Mouse (Mus musculus) megakaryocyte, embryonic 14.5 days (primary cell): ENCODE data around the gene Ddah2.

Experiments used
- FLI1 ChIP-seq: IDR thresholded peaks from 2 replicates; pipeline ENCODE4 v1.6.1; 2012; ENCODE audit warnings: low read length, inconsistent platforms, mixed read lengths
- GATA1 ChIP-seq: IDR thresholded peaks from 3 replicates; pipeline ENCODE4 v1.6.1; 2012; ENCODE audit warnings: mixed read lengths, low read length, inconsistent platforms, borderline replicate concordance

DNA sequence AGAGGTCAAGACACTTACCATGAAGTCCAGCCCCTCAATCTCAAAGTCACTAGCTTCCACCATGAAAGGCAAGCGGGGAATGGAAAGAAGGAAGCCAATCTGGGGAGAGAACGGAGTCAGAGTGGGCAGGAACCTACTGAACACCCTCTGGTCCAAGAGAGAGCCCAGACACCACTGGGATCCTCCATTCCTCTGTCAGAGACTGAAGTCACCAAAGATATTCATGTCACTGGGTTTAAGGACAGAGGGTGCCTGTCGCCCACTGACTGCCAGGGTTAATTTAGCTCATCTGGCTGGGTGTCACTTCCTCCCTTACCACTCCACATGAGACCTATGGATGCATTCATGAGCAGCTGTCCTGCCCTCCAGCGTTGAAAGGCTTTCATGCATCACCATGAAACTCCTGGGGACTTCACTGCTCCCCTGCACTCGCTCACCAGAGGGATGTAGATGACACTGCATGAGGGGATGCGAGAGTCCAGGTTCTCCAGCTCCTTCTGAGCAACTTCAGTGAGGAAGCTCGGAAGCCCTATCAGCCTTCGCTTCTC lies 26.4 kb upstream of the Ddah2 start:
- TF ChIP-seq GATA1 (no peak), FLI1 (no peak)
